Mouse (Mus musculus): ENCODE data around the gene Ces1h.
"Not testable (repeated sequence)": the region's sequence is repeated elsewhere in the genome, so short reads cannot be mapped to it uniquely, and the experiment has no call there.

Gene Ces1h

DNA sequence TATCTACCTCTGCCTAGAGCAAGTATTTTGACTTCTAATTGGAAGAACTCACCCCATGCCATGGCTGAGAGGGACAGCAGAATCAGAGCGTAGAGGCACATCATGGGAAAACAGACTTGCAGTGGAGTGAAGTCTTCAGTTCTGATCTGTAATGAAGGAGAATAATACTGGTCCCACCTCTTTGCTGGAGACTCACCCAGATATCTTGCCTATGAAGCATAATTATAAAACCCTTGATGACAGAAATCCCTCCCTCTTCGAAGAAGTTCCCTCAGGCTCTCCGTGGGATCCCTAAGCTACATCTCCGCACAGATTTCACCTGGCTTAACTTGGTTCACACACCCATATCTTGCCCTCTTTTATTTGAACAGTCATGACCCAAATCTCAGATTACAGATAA is at the start of gene Ces1h:
Gene Ces1h, minus strand, starts transcription at position 101 of the 400 bp plus-strand sequence.
- DNase-seq: no peak

DNA sequence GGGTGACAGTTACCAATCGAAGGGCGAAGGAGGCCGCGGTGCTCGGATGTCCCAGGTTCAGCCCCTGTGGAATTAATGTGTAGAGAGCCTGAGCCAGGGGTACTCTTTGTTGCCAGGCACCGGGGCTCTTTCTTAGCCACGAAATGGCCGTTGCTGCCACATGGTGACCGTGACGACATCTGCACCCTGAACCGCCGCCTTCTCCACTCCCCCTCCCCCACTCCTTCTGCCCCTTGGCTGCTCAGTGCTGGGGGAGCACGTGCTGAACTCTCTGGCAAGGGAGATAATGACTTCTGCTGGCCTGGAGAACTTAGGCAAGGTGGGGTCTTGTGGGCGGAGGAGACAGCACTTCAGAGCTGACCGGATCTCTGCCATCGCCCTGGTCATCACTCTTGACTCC is 47.7 kb upstream of the Ces1h start:
- no peak for DNase-seq

DNA sequence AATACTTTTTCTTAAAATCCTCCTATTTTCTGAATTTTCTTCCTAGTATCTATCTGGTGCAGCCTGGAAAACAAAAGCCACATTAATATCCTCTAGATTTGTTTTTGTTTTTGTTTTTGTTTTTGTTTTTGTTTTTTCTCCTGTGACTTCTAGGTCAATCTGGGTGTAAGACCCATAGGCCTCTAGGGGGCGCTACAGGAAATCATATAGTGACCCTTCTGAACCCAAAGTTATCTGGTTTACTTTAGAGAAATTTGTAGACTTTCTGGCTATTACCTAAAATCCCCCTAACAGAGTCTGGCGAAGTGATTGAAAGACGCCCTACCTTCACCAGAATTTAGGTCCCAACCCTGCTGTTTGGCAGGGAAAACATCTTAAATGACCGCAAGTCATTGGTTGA is 35.9 kb upstream of the Ces1h start:
- DNase-seq: no peak

DNA sequence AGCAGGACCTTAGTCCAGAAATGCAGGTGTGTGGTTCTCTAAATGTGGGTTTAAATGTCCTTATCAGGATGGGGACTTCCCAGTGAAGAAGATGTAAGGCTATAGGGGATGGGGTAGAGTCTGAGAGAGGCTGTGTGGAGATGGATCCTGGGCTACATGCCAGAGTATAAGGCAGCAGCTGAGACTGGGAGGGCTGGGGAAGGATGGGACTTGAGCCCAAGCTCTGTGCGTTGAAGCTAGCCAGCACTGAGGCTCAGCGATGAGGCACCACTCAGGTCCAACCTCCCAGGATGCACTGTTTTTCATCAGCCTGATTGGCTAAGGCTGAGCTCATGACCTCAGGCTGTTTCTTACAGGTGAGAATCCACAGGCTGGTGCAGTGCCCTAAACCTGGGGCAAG is 29.3 kb upstream of the Ces1h start:
- no peak for DNase-seq

DNA sequence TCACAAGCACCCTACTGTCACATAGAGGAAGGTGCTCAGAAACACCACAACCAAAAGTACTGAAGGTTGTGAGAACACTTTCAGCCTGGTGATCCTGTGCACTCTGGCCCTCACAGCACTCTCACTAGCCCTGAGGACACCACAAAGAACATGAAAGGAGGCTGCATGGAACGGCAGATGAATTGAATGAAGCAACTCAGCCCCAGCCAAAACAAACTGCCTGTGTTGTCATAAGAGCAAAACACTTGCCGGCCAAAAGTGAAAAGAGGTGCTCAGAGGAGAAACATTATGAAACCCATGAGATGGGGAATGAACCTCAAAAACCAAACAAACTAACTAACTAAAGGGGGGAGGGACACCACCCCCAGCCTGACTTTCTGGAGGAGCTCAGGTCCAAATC is 20.2 kb upstream of the Ces1h start:
- DNase-seq: no peak

DNA sequence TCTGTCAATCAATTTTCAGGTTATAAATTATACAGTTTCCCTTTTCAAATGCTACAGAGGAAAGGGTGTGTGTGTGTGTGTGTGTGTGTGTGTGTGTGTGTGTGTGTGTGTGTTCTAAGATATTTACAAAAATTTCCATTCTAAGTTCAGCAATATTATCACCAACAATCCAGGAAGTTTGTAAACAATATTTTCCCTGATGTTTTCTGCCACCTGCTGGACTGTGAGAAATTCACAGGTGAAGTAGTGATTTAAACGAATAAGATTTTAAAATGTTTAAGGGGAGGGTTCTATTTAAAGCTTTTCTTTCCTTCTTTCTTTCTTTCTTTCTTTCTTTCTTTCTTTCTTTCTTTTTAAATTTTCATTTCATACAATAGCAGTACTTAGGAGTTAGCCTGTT is 18.5 kb upstream of the Ces1h start:
- DNase-seq: no peak

DNA sequence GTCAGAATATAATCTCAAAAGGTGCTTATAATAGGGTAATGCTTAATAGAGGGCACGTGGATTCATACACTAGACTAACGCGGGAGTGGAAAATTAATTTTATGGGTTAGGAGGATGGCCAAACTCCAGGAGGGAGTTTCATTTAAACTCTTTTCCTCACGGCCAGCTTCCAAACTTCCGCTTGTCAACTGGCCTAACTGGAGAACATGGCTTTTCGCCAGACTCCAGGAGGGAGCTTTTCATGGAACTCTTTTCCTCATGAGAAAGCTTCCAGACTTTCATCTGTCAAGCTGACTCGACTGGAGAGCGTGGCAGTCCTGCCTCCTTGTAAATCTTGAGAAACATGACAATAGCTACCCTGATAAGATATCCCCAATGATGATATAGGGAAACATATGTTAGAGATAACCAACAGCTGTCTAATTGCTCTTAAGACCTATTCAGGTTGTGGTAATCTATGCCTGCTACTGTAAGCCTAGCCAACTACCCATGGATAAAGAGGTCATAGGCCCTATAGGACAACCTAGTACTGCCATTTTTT is 14.6 kb upstream of the Ces1h start:
- not testable (repeated sequence) for DNase-seq

DNA sequence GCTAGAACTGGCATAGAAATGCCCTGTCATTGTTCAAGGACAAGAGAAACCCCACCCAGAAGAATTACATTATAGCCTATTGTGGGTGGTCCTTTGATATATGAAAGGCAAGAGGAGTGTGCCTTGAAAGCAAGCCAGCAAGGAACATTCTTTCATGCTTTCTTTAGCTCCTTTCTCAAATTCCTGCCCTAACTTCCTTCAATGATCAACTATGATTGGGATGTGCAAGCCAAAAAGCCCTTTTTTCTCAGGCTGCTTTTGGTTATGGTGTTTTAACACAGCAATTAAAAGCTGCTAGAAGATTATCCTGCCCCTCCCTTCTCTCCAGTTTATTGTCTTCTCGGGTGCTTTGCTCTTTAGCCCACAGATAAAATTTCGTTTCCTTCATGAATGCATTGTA is 10.0 kb downstream of the Ces1h start:
- no peak for DNase-seq

DNA sequence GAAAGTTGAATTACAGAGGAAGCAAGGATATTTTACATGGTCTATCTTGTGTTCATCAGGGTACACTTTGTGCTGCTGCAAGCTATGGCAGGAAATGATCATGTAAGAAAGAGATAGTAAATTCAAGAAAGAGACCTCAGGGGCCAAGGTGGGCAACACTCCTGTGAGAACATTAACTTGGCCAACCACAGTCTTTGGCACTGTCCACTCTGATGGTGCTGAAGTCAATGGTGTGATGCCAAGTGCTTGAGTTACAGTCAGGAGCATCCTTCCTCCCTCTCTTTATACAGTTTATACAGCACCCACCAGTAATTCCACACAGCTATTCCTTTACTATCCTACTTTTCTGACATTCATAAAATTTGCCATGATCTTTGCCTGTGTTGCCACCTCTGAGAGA is 19.4 kb downstream of the Ces1h start:
- DNase-seq: no peak

DNA sequence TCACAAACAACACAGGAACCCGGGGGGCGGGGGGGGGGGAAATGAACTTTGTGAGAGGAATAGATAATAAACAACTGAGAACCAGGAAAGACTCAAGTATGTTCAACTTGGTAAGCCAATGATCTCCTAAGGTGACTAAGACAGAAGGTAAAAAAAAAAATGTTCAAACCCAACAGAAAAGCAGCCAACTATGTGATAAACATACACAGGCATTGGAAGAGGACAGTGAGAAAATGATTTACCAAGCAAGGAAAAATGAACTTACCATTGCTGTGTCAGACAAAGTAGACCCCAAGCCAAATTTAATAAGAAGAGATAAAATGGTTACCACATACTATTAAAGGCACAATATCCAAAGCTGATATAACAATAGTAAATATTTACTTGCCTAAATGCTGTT is 40.0 kb downstream of the Ces1h start:
- no peak for DNase-seq

DNA sequence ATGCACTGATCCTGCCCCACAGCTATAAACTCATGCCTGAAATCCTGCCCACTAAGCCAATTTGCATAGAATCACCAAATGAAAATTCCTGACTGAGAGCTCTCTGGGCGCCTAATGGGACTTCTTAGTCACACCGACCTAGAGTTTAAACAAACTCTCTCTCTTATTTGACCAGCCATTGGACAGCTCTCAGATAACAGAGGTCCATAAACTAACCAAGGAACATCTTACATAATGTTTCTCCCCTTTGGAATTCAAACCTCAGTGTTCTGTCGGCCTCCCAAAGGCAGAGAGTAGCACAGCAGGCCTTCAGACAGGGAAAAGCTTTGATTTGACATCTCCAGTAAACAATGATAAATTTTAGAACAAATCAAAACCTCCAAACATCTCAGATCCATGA is 42.3 kb downstream of the Ces1h start, which contains the start of gene Ces1g:
Gene Ces1g, minus strand, starts transcription at position 102 of the 400 bp plus-strand sequence.
- no peak for DNase-seq

DNA sequence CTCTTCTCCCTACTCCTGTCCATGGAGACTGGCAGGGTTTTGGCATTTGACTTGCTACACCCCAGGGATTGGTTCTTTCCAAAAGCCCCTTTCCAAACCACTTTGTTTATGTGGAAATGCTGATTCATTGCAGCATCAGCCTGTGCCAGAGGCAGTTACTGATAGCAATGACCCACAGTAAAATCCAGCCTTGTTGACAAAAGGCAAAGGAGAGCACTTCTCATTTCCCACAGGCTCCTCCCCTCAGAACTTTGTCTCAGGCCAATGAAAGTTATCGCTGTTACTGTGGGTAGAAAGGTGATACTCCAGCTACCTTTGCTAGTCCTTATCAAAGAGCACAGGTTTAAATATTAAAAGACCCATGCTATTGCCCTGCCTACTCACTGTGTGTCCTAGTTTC is 46.8 kb downstream of the Ces1h start:
- no peak for DNase-seq

DNA sequence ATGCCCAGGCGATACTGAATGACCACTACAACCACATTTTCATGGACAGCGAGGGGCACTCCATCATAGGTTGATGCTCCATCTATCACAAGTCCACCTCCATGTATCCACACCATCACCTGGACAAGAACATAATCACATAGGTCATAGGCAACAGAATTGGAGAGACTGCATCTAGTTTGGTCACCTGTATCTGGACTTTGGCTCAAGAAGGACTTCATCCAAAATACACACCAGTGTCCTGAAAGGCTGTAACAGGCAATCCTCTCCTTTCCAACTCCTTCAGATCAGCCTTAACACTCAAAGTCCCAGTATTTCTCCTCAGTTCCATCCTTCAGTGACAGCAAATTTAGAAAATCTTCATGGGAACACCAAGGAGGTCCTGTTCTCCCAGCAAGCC is 48.4 kb downstream of the Ces1h start:
- no peak for DNase-seq

DNA sequence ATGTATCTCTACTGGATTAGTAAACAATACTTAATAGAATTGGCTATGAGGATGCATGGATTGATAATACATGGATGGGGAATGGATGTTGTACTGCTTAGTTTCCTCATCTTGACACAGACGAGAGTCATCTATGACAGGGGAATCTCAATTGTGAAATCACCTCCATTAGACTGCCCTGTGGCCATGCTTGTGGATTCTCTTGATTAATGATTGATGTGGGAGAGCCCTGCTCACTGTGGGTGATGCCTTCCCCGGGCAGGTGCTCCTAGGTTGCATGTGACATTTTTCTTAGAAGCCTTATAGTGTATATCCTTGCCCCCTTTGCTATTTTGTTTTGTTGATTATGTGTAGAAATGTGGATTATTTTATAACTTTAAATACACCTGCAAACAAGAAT is 54.4 kb downstream of the Ces1h start:
- no peak for DNase-seq

DNA sequence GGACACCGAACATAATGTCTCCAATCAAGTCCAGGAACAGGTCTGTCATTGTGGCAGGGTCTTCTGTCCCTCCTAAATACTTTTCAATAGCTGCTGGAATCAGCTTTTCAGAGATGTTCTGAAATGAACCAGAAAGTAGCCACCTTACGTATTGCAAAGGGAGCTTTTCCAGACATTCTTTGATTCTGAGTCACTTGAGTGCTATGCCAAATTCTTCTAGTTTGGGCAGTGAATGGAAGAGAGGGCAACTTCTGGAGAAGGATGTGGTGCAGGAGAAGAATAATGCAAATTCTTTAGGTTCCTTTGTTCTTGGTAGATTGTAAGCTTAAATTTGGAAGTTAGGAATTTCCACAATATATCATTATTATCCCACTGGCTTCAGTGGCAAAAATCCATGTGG is 62.5 kb downstream of the Ces1h start:
- no peak for DNase-seq

DNA sequence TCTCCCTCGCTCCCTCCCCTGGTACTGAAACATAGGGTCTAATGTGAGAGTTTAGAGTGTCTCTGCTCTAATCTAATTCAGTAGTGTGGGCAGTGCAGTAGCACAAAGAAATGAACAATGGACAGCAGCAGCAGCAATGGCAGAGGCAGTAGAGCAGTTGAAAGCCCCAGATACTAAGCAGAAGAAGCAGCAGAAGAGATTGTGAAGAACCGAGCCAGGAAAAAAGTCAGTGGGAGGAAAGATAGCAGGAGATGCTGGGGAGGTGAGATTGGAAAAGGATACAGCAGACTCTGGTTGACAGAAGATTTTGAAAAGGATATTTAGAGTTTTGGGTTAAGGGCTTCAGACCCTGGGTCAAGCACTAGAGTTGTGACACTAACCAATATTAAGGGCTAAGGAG is 64.0 kb downstream of the Ces1h start:
- no peak for DNase-seq

Measured in cerebellum, adult 18-20 months (tissue).